Mouse (Mus musculus) heart, adult 2 months (tissue): ENCODE measurements around the gene Lmntd1. TPM values are rescaled to one million over a fixed set of nuclear protein-coding genes. Genes with fewer than 3 reads are reported as not detected.

Experiments used
- DNase-seq, 2 experiments: peaks; one replicate each; pipeline ENCODE4 v3.0.0; 2021
- H3K27ac ChIP-seq: fragments of 200-600 bp; 2 replicates; pipeline ENCODE4 v1.8.1; 2022
- H3K27me3 ChIP-seq: fragments of 200-500 bp; 2 replicates; pipeline ENCODE4 v1.6.1; 2012; ENCODE audit warnings: mild to moderate bottlenecking, low read length, inconsistent platforms, mixed read lengths; ENCODE audit not compliant: control insufficient read depth, insufficient read depth
- H3K36me3 ChIP-seq: fragments of 200-500 bp; 2 replicates; pipeline ENCODE4 v1.6.1; 2012; ENCODE audit warnings: low read length, inconsistent platforms; ENCODE audit not compliant: control insufficient read depth, insufficient read depth
- H3K4me1 ChIP-seq: fragments of 200-500 bp; 2 replicates; pipeline ENCODE4 v1.6.1; 2011; ENCODE audit warnings: low read length; ENCODE audit not compliant: control insufficient read depth, insufficient read depth
- H3K4me3 ChIP-seq: fragments of 200-600 bp; 2 replicates; pipeline ENCODE4 v1.8.1; 2022
- H3K79me2 ChIP-seq: fragments of 200-500 bp; replicated peaks from 2 replicates; pipeline ENCODE4 v1.6.1; 2012; ENCODE audit warnings: mild to moderate bottlenecking, inconsistent platforms, low read length, moderate library complexity, mixed read lengths; ENCODE audit not compliant: control insufficient read depth, insufficient read depth
- H3K9ac ChIP-seq: fragments of 200-500 bp; 2 replicates; pipeline ENCODE4 v1.6.1; 2012; ENCODE audit warnings: low read depth, mild to moderate bottlenecking, control low read depth, inconsistent platforms, low read length, mixed read lengths
- CTCF ChIP-seq: fragments of 200-600 bp; IDR thresholded peaks from 2 replicates; pipeline ENCODE4 v1.8.1; 2022; ENCODE audit warnings: antibody characterized with exemption, mild to moderate bottlenecking, moderate library complexity
- EP300 ChIP-seq: fragments of 200-500 bp; IDR thresholded peaks from 2 replicates; pipeline ENCODE4 v1.6.1; 2011; ENCODE audit warnings: low read depth, low read length, control low read depth; ENCODE audit not compliant: insufficient read depth
- POLR2A ChIP-seq: fragments of 200-500 bp; IDR thresholded peaks from 2 replicates; pipeline ENCODE4 v1.6.1; 2011; ENCODE audit warnings: mild to moderate bottlenecking, low read depth, low read length, control low read depth; ENCODE audit not compliant: insufficient read depth
- WGBS: fragments of 180-500 bp; shearing (Covaris S2); methylation state at CpG from one replicate; pipeline ENCODE4 v1.1.7; 2018; 5-methylcytosine and 5-hydroxymethylcytosine counted together
- intact Hi-C: fragments of 180-260 bp; cut with DNase I; formaldehyde crosslinking; loops from one replicate; pipeline ENCODE4 v1.15.1; 2025
- polyA plus RNA-seq: library from polyadenylated mRNA; depleted of rRNA; stranded (reverse); fragments of >200 nt; gene quantifications from 2 replicates; pipeline ENCODE4 v1.2.3, GENCODE M21; 2012
- total RNA-seq, 2 experiments: library from RNA; stranded (reverse); gene quantifications; 2 replicates each; pipeline ENCODE4 v1.2.3; 2021

Lmntd1 gene
- total and polyA plus RNA-seq, 3 experiments: 2.0 to 6.7 (median 2.2) TPM

DNA sequence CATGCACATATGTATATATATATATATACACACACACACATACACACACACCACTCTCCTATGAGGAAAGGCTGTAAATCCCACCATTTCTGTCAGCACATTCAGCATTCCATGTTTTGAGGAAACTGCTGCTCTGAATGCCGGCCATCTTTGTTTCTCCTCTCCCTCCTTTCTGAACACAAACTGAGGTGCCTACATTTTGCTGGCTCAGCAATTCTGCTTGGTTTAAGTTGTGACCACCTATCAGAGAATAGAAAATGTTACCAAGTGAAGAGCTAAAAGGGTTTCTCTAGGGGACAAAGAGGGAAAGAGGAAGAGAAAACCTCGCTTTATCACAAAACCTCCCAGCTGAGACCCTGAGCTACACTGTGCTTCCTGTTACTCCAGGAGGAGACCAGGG is 20.3 kb upstream of the Lmntd1 start:
- intact Hi-C loops: no loop called here
- no peak overlapping the region for H3K27ac ChIP-seq
- WGBS: 73% methylated on average over 2 of the region's 2 CpGs
- TF ChIP-seq EP300 (no peak), CTCF (no peak), POLR2A (no peak)
- DNase-seq: no peak
- H3K9ac ChIP-seq: no peak overlapping the region
- no peaks in the 10 kb centered on the region for H3K27me3 ChIP-seq
- H3K79me2 ChIP-seq: no peaks in the 10 kb centered on the region
- H3K36me3 ChIP-seq: no peaks in the 10 kb centered on the region
- no peak overlapping the region for H3K4me3 ChIP-seq
- peaks cover 1% of the 10 kb centered on the region; the same call in 1 of the 2 replicates for H3K4me1 ChIP-seq

DNA sequence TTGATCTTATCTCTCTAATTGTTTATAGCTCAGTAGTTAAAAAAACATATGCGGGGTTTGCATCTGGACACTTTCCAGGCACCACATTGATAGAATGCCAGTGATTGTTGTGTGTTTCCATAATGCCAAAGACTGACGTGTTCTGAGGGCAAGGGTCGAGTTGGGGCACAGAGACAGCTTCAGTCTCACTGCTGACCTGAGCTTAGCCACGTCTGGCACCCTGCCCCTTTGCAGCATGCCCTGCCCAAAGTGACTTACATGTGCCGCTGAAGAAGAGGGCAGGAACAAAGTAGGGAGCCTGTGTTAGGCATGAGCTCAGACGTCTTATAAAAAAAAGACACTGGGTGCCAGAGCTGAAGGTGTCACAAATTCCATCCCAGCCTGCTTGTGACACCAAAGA is 16.1 kb upstream of the Lmntd1 start:
- no peaks in the 10 kb centered on the region for H3K79me2 ChIP-seq
- peak in 1 of 2 experiments; percentile 11 for DNase-seq

DNA sequence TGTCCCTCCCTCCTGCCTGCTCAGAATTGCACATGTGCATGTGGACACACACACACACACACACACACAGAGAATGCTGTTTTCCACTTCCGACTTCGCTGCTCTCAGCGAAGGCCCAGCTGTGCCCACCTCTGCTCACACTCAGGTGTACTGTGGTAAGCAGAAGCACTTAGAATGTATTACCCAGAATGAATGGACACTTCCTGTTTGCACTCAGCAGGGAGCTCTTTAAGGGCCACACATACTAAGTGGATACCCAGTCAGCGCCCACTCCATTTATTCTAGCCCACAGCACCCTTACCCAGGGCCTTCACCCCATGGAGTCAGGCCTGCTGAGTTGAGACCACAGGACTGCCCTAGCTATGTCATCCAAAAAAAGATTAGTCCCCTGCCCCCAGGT is 9.0 kb upstream of the Lmntd1 start:
- no peak for DNase-seq
- Histone ChIP-seq H3K27ac (no peak overlapping the region), H3K4me1 (no peaks in the 10 kb centered on the region), H3K9ac (no peak overlapping the region), H3K36me3 (no peaks in the 10 kb centered on the region), H3K79me2 (no peaks in the 10 kb centered on the region), H3K4me3 (no peak overlapping the region), H3K27me3 (no peaks in the 10 kb centered on the region)
- intact Hi-C loops: no loop called here
- no peak for TF ChIP-seq CTCF
- TF ChIP-seq POLR2A: no peak
- TF ChIP-seq EP300: no peak
- WGBS: 86% methylated on average over 4 of the region's 4 CpGs

More for the DNA sequence above, 16.1 kb upstream of the Lmntd1 start:
- Histone ChIP-seq H3K4me1 (no peaks in the 10 kb centered on the region), H3K27ac (no peak overlapping the region), H3K9ac (no peak overlapping the region), H3K4me3 (no peak overlapping the region), H3K27me3 (no peaks in the 10 kb centered on the region), H3K36me3 (no peaks in the 10 kb centered on the region)
- 20% methylated on average over 6 of the region's 6 CpGs for WGBS
- intact Hi-C loops: no loop called here
- no peak for TF ChIP-seq CTCF
- no peak for TF ChIP-seq POLR2A
- no peak for TF ChIP-seq EP300

DNA sequence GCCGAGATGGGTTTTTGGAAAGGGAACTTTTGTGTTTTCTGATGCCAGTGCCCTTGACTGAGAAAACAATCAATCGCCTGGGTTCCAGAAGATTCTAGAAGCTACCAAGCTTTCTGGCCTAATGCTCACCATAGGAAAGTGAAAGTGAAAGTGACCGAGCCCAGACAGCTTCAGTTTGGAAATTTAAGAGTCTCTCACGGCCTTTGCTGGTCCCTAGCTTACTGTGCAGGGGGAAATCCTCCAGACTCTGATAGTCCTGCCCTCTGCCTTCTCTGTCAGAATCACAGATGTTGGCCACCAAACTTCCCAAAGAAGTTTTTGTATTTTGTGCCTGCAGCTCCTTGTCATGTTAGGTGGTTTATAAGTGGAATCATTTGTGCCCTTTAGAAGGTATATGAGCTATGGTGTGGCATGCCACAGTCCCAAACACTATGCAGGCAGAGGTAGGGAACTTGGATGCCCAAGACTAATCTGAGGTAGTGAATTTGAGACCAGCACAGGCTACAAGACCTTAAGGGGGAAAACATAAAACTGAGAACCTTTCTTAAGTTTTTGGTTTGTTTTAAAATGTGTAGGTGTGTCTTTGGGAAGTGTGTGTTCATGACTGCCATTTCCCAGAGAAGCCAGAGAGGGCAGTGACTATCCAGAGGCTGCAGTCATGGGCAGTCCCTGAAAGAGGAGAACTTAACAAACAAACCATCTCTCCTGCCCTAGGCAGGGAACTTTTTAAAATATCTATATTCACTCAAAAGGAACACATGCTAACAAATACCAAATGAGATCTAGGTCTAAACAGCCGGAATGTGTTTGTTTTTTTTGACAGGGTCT is 2.5 kb upstream of the Lmntd1 start:
- WGBS: 68% methylated on average over 5 of the region's 5 CpGs
- H3K4me3 ChIP-seq: no peak overlapping the region
- DNase-seq: no peak
- H3K79me2 ChIP-seq: no peaks in the 10 kb centered on the region
- H3K27me3 ChIP-seq: no peaks in the 10 kb centered on the region
- H3K9ac ChIP-seq: peak overlapping the region; percentile 4; the same call in 1 of the 2 replicates
- intact Hi-C loops: no loop called here
- TF ChIP-seq EP300: no peak
- no peak for TF ChIP-seq POLR2A
- 0 out of 2 replicates have a peak, but pooled peaks have one; percentile 13 for TF ChIP-seq CTCF
- H3K36me3 ChIP-seq: no peaks in the 10 kb centered on the region
- no peaks in the 10 kb centered on the region for H3K4me1 ChIP-seq
- no peak overlapping the region for H3K27ac ChIP-seq

DNA sequence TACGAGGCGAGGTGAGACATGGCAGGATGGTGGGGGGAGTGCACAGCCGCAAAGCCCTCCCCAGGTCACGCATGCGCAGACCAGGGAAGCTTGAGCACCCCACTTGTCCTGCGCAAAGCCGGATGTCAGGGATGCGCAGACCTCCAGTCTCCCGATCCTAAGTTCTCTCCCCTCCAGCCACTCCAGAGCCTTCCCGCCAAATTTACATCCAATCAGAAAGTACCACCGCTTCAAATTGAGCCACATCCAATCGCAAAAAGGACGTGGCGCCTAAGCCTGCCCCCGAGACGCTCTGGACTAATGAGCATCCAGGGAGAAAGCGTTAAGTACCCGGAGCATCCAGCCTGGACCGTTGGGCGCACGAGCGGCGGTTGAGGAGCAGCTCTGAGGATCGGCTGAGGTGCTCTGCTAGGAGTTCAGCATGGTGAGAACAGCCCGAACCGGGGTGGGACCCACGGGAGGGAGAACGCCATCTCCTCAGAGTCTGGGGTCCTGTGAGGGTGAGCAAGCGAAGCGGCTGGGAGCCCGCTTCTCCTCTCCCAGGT is 1.6 kb upstream of the Lmntd1 start, which contains the start of gene Tuba3b:
Gene Tuba3b (plus strand): TSS at position 92 of the 545 bp plus-strand sequence.
- Histone ChIP-seq H3K4me3 (no peak within 1 kb of the TSS), H3K79me2 (no peaks in the 10 kb centered on the region), H3K4me1 (no peaks in the 10 kb centered on the region), H3K27ac (no peak within 1 kb of the TSS), H3K36me3 (no peaks in the 10 kb centered on the region), H3K27me3 (no peaks in the 10 kb centered on the region), H3K9ac (peak within 1 kb of the TSS; percentile 4; the same call in 1 of the 2 replicates)
- no peak for DNase-seq
- 98% methylated on average over 31 of the region's 31 CpGs for WGBS
- intact Hi-C loops: no loop called here
- TF ChIP-seq POLR2A (no peak), CTCF (no peak), EP300 (no peak)

DNA sequence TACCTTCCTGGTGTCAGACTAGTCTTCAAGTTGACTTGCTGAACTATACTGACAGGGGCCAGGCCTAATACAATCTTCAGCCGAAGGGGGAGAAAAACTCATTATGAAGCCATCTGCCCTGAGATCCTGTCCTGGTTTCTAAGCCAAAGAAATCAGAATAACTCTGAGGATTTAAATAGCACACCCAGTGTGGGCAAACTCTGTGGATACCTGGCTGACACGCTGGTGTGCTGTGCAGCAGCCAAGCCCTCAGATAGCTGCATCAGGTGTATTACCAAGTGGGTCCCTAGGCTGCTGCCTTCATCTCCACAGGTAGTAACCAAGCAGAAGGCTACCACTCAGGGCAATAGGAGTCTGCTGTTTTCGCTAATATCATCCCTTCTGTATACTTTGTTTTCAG is 1.5 kb downstream of the Lmntd1 start:
- Histone ChIP-seq H3K4me1 (no peaks in the 10 kb centered on the region), H3K4me3 (no peak overlapping the region), H3K36me3 (no peaks in the 10 kb centered on the region), H3K27ac (no peak overlapping the region), H3K9ac (no peak overlapping the region), H3K79me2 (no peaks in the 10 kb centered on the region), H3K27me3 (no peaks in the 10 kb centered on the region)
- intact Hi-C loops: no loop called here
- WGBS: 79% methylated on average over 3 of the region's 3 CpGs
- no peak for DNase-seq
- TF ChIP-seq CTCF (no peak), POLR2A (no peak), EP300 (no peak)
